ENCODE assay signal across 19 mouse cellular contexts in genomic region chr2:167141810-167142209, GRCm38 (mm10). TPM values are rescaled to one million over a fixed set of nuclear protein-coding genes. Genes with fewer than 3 reads are reported as not detected.
DNase-seq lines count a peak whose midpoint lies in the region; ATAC-seq and TF ChIP-seq lines count a peak whose summit lies in the region.
"Had no signal": no experiment of that assay in that cellular context is flagged by ENCODE, and none has a peak within 500 bp of the region (broad histone marks: within the 10 kb centered on the region; RNA-seq: fewer than 3 reads in every experiment).

No protein-coding gene starts in this region.

- no peak overlapping the region for H3K4me3 ChIP-seq in G1E (ENCODE audit: low read depth, low read length)
- H3K4me3 ChIP-seq in liver, embryonic 15.5 days (replicated peaks) = no peak overlapping the region
- H3K4me3 ChIP-seq: forebrain, embryonic 15.5 days; heart, embryonic 15.5 days had no signal

- no peak overlapping the region for H3K27ac ChIP-seq in liver, embryonic 15.5 days (replicated peaks)
- H3K27ac ChIP-seq: forebrain, embryonic 15.5 days; heart, embryonic 15.5 days had no signal

- H3K4me2 ChIP-seq in liver, embryonic 15.5 days = 0 out of 2 replicates have a peak overlapping the region, but pooled peaks have one; percentile 8
- H3K4me2 ChIP-seq: forebrain, embryonic 15.5 days; heart, embryonic 15.5 days had no signal

- WGBS in liver, embryonic 15.5 days (ENCODE audit: insufficient replicate concordance) = 23% methylated on average over 4 of the region's 4 CpGs

- no peak for TF ChIP-seq CTCF in G1E (IDR thresholded peaks at IDR 0.05; ENCODE audit: low read depth, low read length)

- H3K36me3 ChIP-seq in G1E (replicated peaks) = no peaks in the 10 kb centered on the region
- no peaks in the 10 kb centered on the region for H3K36me3 ChIP-seq in liver, embryonic 15.5 days (replicated peaks)
- H3K36me3 ChIP-seq: forebrain, embryonic 15.5 days; heart, embryonic 15.5 days had no signal

- no peak overlapping the region for H3K9ac ChIP-seq in liver, embryonic 15.5 days
- H3K9ac ChIP-seq: forebrain, embryonic 15.5 days; heart, embryonic 15.5 days had no signal

- H3K9me3 ChIP-seq in G1E (replicated peaks) = no peaks in the 10 kb centered on the region
- no peaks in the 10 kb centered on the region for H3K9me3 ChIP-seq in liver, embryonic 15.5 days (replicated peaks)
- H3K9me3 ChIP-seq: forebrain, embryonic 15.5 days; heart, embryonic 15.5 days; megakaryocyte, embryonic 14.5 days had no signal

- ATAC-seq in G1E (ENCODE audit: extremely low read depth, insufficient number of reproducible peaks, low FRiP score, poor library complexity, severe bottlenecking) = peak; percentile 62
- peak; percentile 84 for ATAC-seq in common myeloid progenitor, adult 5-6 weeks (replicated peaks; ENCODE audit: low read depth, poor library complexity, severe bottlenecking)
- peak; percentile 86 for ATAC-seq in liver, embryonic 15.5 days (ENCODE audit: insufficient read depth)
- ATAC-seq: forebrain, embryonic 15.5 days; hindbrain, embryonic 16.5 days; intestine, postnatal 0 days had no signal

- DNase-seq in 416B (ENCODE audit: low read depth) (peak; percentile 6), G1E (ENCODE audit: low spot score) (no peak)
- DNase-seq in yolk sac, embryonic 10.5 days (ENCODE audit: low spot score) = no peak
- DNase-seq in testis, postnatal 10 days (ENCODE audit: low spot score) = no peak
- no peak for DNase-seq in gastrocnemius, postnatal 4 days (ENCODE audit: low spot score in 2 of 2)
- DNase-seq: adrenal gland, postnatal 25 days; cerebellum, adult 9-10 months; embryo, embryonic 11 days; left cerebral cortex, postnatal 4 days; lung, postnatal 10 days; retina, postnatal 1 day; thymus, postnatal 36 days had no signal

- H3K27me3 ChIP-seq in G1E (ENCODE audit: insufficient read depth, low read length) = peaks cover 4% of the 10 kb centered on the region; the same call in 1 of the 2 replicates
- peaks cover 66% of the 10 kb centered on the region for H3K27me3 ChIP-seq in liver, embryonic 15.5 days
- H3K27me3 ChIP-seq: forebrain, embryonic 15.5 days had no signal

- peaks cover 6% of the 10 kb centered on the region for H3K4me1 ChIP-seq in G1E (ENCODE audit: insufficient read depth, low read depth, low read length)
- H3K4me1 ChIP-seq in liver, embryonic 15.5 days (replicated peaks) = peaks cover 14% of the 10 kb centered on the region

RNA-seq across cellular contexts. Expression of gene Kcnb1, which starts 48.1 kb away (rescaled TPM):
- total RNA-seq in G1E (2014; fragmentation: Nextera tagmentation) = not detected in 2 replicates
- 0.22 TPM in 1 of 2 replicates, not detected in the other for total RNA-seq in G1E (2017)
- not detected in 2 replicates for polyA plus RNA-seq in G1E (2012)
- 0.23 and 3.3 TPM in 2 replicates for total RNA-seq in common myeloid progenitor, adult 5-6 weeks (2017)
- 0.06 and 0.13 TPM in 2 replicates for polyA plus RNA-seq in liver, embryonic 15.5 days (2015; fragmentation: Nextera tagmentation; extraction: Ambion mirVana)
- 10 to 100 TPM; 38.0 to 42.7 TPM for total RNA-seq in gastrocnemius, postnatal 4 days (2021)
